Mouse (Mus musculus) MEL (cell line): ENCODE data around the gene Zfp536. TPM values are rescaled to one million over a fixed set of nuclear protein-coding genes. Genes with fewer than 3 reads are reported as not detected.

Experiments
- DNase-seq: peaks from one replicate; pipeline ENCODE4 v3.0.0; 2011; ENCODE audit warnings: low read depth, low spot score
- H3K27ac ChIP-seq: 2 replicates; pipeline ENCODE4 v1.5.1; 2012; ENCODE audit warnings: low read depth, mild to moderate bottlenecking, control low read depth, low read length, moderate library complexity; ENCODE audit not compliant: control insufficient read depth
- H3K27me3 ChIP-seq, 2 experiments: fragments of 150-350 bp in 1 of 2; sonication (generic) in 1 of 2; 2 replicates each; pipeline ENCODE4 v1.6.1; 2012; ENCODE audit warnings: low read length in 2 of 2, mild to moderate bottlenecking in 2 of 2, improper control_type of control experiment in 1 of 2, moderate library complexity in 1 of 2; ENCODE audit not compliant: insufficient read depth in 2 of 2, control insufficient read depth in 1 of 2
- H3K36me3 ChIP-seq, 2 experiments: 2 replicates each; pipeline ENCODE4 v1.6.1; 2012 to 2014; ENCODE audit warnings: low read length in 2 of 2, improper control_type of control experiment in 1 of 2, inconsistent platforms in 1 of 2, mild to moderate bottlenecking in 1 of 2; ENCODE audit not compliant: insufficient read depth in 2 of 2, control insufficient read depth in 1 of 2
- H3K4me1 ChIP-seq, 2 experiments: fragments of 150-350 bp in 1 of 2; sonication (generic) in 1 of 2; 2 replicates each; pipeline ENCODE4 v1.6.1; 2012; ENCODE audit warnings: low read length in 2 of 2, improper control_type of control experiment in 1 of 2, mild to moderate bottlenecking in 1 of 2; ENCODE audit not compliant: insufficient read depth in 2 of 2, control insufficient read depth in 1 of 2
- H3K4me3 ChIP-seq, 2 experiments: fragments of 150-350 bp in 1 of 2; sonication (generic) in 1 of 2; 2 replicates each; pipeline ENCODE4 v1.5.1; 2012; ENCODE audit warnings: low read depth in 2 of 2, low read length in 2 of 2, mild to moderate bottlenecking in 2 of 2, moderate library complexity in 2 of 2, control low read depth in 1 of 2, improper control_type of control experiment in 1 of 2; ENCODE audit not compliant: control insufficient read depth in 1 of 2, insufficient read depth in 1 of 2
- H3K79me2 ChIP-seq: 2 replicates; pipeline ENCODE4 v1.6.1; 2012; ENCODE audit warnings: mild to moderate bottlenecking, low read length, moderate library complexity; ENCODE audit not compliant: control insufficient read depth, poor library complexity, insufficient read depth
- H3K9ac ChIP-seq: 2 replicates; pipeline ENCODE4 v1.6.1; 2012; ENCODE audit warnings: low read depth, mild to moderate bottlenecking, control low read depth, low read length, moderate library complexity; ENCODE audit not compliant: control insufficient read depth, poor library complexity, severe bottlenecking
- H3K9me3 ChIP-seq: fragments of 150-350 bp; sonication (generic); replicated peaks from 2 replicates; pipeline ENCODE4 v1.6.1; 2012; ENCODE audit warnings: mild to moderate bottlenecking, low read length, improper control_type of control experiment, moderate library complexity; ENCODE audit not compliant: insufficient read depth
- CHD1 ChIP-seq: IDR thresholded peaks from 2 replicates; pipeline ENCODE4 v1.6.1; 2012; ENCODE audit warnings: low read depth, mild to moderate bottlenecking, inconsistent platforms, low read length, improper control_type of control experiment
- CHD2 ChIP-seq: IDR thresholded peaks from 2 replicates; pipeline ENCODE4 v1.6.1; 2011; ENCODE audit warnings: low read length, improper control_type of control experiment
- EP300 ChIP-seq, 2 experiments: IDR thresholded peaks; 2 replicates each; pipeline ENCODE4 v1.6.1; 2011; ENCODE audit warnings: improper control_type of control experiment in 2 of 2, low read length in 2 of 2, low read depth in 1 of 2, mild to moderate bottlenecking in 1 of 2
- ETS1 ChIP-seq: IDR thresholded peaks from 2 replicates; pipeline ENCODE4 v1.6.1; 2012; ENCODE audit warnings: low read depth, mild to moderate bottlenecking, inconsistent platforms, low read length, improper control_type of control experiment, moderate library complexity
- GABPA ChIP-seq: IDR thresholded peaks from 2 replicates; pipeline ENCODE4 v1.6.1; 2012; ENCODE audit warnings: low read depth, mild to moderate bottlenecking, inconsistent platforms, low read length, improper control_type of control experiment, moderate library complexity
- GATA1 ChIP-seq: IDR thresholded peaks from 2 replicates; pipeline ENCODE4 v1.6.1; 2011; ENCODE audit warnings: low read depth, low read length, improper control_type of control experiment
- HCFC1 ChIP-seq: IDR thresholded peaks from 2 replicates; pipeline ENCODE4 v1.6.1; 2012; ENCODE audit warnings: low read depth, mild to moderate bottlenecking, inconsistent platforms, low read length, improper control_type of control experiment, moderate library complexity
- JUND ChIP-seq: IDR thresholded peaks from 2 replicates; pipeline ENCODE4 v1.6.1; 2011; ENCODE audit warnings: low read depth, mild to moderate bottlenecking, improper control_type of control experiment, low read length
- KAT2A ChIP-seq: conservative IDR thresholded peaks from 2 replicates; pipeline ENCODE4 v1.6.1; 2012; ENCODE audit warnings: low read depth, low read length, improper control_type of control experiment, inconsistent platforms
- MAX ChIP-seq: IDR thresholded peaks from 2 replicates; pipeline ENCODE4 v1.6.1; 2011; ENCODE audit warnings: low read length, improper control_type of control experiment
- MAZ ChIP-seq: IDR thresholded peaks from 2 replicates; pipeline ENCODE4 v1.6.1; 2012; ENCODE audit warnings: low read depth, mild to moderate bottlenecking, inconsistent platforms, low read length, improper control_type of control experiment
- MEF2A ChIP-seq: IDR thresholded peaks from 2 replicates; pipeline ENCODE4 v1.6.1; 2014; ENCODE audit warnings: low read depth, mild to moderate bottlenecking, inconsistent platforms, low read length, improper control_type of control experiment; ENCODE audit not compliant: poor library complexity, insufficient replicate concordance, severe bottlenecking; ENCODE audit errors: extremely low read depth
- MXI1 ChIP-seq: IDR thresholded peaks from 2 replicates; pipeline ENCODE4 v1.6.1; 2011; ENCODE audit warnings: mild to moderate bottlenecking, low read depth, low read length, improper control_type of control experiment
- MYB ChIP-seq: IDR thresholded peaks from 2 replicates; pipeline ENCODE4 v1.6.1; 2011; ENCODE audit warnings: mild to moderate bottlenecking, low read depth, low read length, improper control_type of control experiment
- MYC ChIP-seq: IDR thresholded peaks from 2 replicates; pipeline ENCODE4 v1.6.1; 2011; ENCODE audit warnings: low read depth, mild to moderate bottlenecking, low read length, improper control_type of control experiment, moderate library complexity
- NRF1 ChIP-seq: IDR thresholded peaks from 2 replicates; pipeline ENCODE4 v1.6.1; 2014; ENCODE audit warnings: low read depth, mild to moderate bottlenecking, inconsistent platforms, low read length, improper control_type of control experiment, moderate library complexity; ENCODE audit not compliant: poor library complexity, insufficient read depth, severe bottlenecking
- POLR2AphosphoS2 ChIP-seq: IDR thresholded peaks from 2 replicates; pipeline ENCODE4 v1.6.1; 2011; ENCODE audit warnings: low read length, improper control_type of control experiment
- RAD21 ChIP-seq: IDR thresholded peaks from 2 replicates; pipeline ENCODE4 v1.6.1; 2011; ENCODE audit warnings: mild to moderate bottlenecking, low read depth, low read length, improper control_type of control experiment
- RCOR1 ChIP-seq: IDR thresholded peaks from 2 replicates; pipeline ENCODE4 v1.6.1; 2012; ENCODE audit warnings: low read depth, mild to moderate bottlenecking, inconsistent platforms, low read length, improper control_type of control experiment
- SMC3 ChIP-seq: IDR thresholded peaks from 2 replicates; pipeline ENCODE4 v1.6.1; 2011; ENCODE audit warnings: low read depth, low read length, improper control_type of control experiment
- TAL1 ChIP-seq: IDR thresholded peaks from 2 replicates; pipeline ENCODE4 v1.6.1; 2012; ENCODE audit warnings: mild to moderate bottlenecking, inconsistent platforms, low read length, moderate library complexity, mixed read lengths
- TCF12 ChIP-seq: IDR thresholded peaks from 2 replicates; pipeline ENCODE4 v1.6.1; 2014; ENCODE audit warnings: low read depth, mild to moderate bottlenecking, inconsistent platforms, low read length, improper control_type of control experiment, moderate library complexity
- UBTF ChIP-seq: IDR thresholded peaks from 2 replicates; pipeline ENCODE4 v1.6.1; 2012; ENCODE audit warnings: low read depth, mild to moderate bottlenecking, inconsistent platforms, low read length, improper control_type of control experiment, moderate library complexity, borderline replicate concordance; ENCODE audit not compliant: insufficient read depth
- USF1 ChIP-seq: IDR thresholded peaks from 2 replicates; pipeline ENCODE4 v1.6.1; 2014; ENCODE audit warnings: low read depth, mild to moderate bottlenecking, inconsistent platforms, low read length, improper control_type of control experiment, moderate library complexity
- USF2 ChIP-seq, 2 experiments: IDR thresholded peaks; 2 replicates each; pipeline ENCODE4 v1.6.1; 2011 to 2012; ENCODE audit warnings: improper control_type of control experiment in 2 of 2, low read length in 2 of 2, borderline replicate concordance in 1 of 2, inconsistent platforms in 1 of 2, low read depth in 1 of 2, mild to moderate bottlenecking in 1 of 2; ENCODE audit not compliant: insufficient read depth in 1 of 2
- ZKSCAN1 ChIP-seq: IDR thresholded peaks from 2 replicates; pipeline ENCODE4 v1.6.1; 2012; ENCODE audit warnings: low read depth, mild to moderate bottlenecking, inconsistent platforms, low read length, improper control_type of control experiment, moderate library complexity
- ZMIZ1 ChIP-seq: IDR thresholded peaks from 2 replicates; pipeline ENCODE4 v1.6.1; 2012; ENCODE audit warnings: low read depth, mild to moderate bottlenecking, inconsistent platforms, low read length, improper control_type of control experiment, moderate library complexity
- ZNF384 ChIP-seq: IDR thresholded peaks from 2 replicates; pipeline ENCODE4 v1.6.1; 2012; ENCODE audit warnings: low read depth, mild to moderate bottlenecking, inconsistent platforms, low read length, improper control_type of control experiment
- polyA plus RNA-seq, 2 experiments: library from polyadenylated mRNA; stranded (reverse) in 1 of 2; unstranded in 1 of 2; fragments of >175 nt in 1 of 2; fragments of >200 nt in 1 of 2; gene quantifications; 2 replicates each; pipeline versions ENCODE4 v1.2.1 to v1.2.4; 2012; ENCODE audit warnings: low replicate concordance in 2 of 2, low read depth in 1 of 2; ENCODE audit not compliant: insufficient read length in 2 of 2, insufficient read depth in 1 of 2, missing spikeins in 1 of 2
- total RNA-seq: library from RNA; depleted of rRNA; stranded (reverse); fragments of 300-350 nt; gene quantifications from 2 replicates; pipeline ENCODE4 v1.2.3, GENCODE M21; 2012

Zfp536 gene
- total and polyA plus RNA-seq, 3 experiments = not detected

DNA sequence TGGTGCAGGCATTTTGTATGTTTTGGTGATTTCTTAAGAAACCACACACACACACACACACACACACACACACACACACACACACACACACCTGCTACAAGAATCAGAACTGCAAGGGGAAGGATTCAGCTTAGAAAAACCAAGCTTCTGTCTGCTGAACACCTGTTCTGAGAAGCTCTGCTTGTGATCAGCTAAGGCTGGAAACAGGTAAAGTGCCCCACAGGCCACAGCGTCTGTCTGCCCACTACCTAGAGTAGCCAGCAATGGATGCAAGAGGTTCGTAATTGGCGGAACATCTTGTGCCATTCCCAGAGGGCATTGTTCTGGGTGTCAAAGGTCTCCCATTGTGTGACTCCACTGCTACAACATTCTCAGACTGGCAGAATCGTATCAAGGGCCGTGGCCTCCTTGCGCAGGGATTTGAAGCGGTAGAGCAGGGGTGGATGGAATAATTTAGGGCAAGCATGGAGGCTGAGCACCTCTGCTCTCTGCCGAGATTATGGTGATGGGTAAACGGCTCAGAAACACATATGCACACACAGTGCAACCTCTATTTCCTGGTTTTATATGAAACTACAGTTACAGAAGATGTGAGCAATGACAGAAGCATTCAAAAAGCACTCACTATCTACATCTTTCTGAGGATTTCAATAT, 170.4 kb downstream of the Zfp536 start:
- H3K27me3 ChIP-seq = no peaks in the 10 kb centered on the region
- no peak overlapping the region for H3K4me3 ChIP-seq
- no peak overlapping the region for H3K27ac ChIP-seq
- TF ChIP-seq TCF12 (no peak), RCOR1 (no peak), MYC (no peak), GABPA (no peak), ZNF384 (no peak), ZMIZ1 (no peak), NRF1 (no peak), ZKSCAN1 (no peak), GATA1 (no peak), MYB (no peak), MAZ (no peak), UBTF (no peak), SMC3 (no peak), HCFC1 (no peak), MAX (no peak), USF2 (IDR thresholded peaks at IDR 0.05; ENCODE audit: borderline replicate concordance in 1 of 2, insufficient read depth in 1 of 2, low read depth in 1 of 2, low read length in 2 of 2) (no peak), KAT2A (no peak)
- no peaks in the 10 kb centered on the region for H3K79me2 ChIP-seq
- DNase-seq = no peak
- H3K9ac ChIP-seq = no peak overlapping the region
- H3K36me3 ChIP-seq = no peaks in the 10 kb centered on the region
- H3K9me3 ChIP-seq = no peaks in the 10 kb centered on the region
- H3K4me1 ChIP-seq = no peaks in the 10 kb centered on the region

DNA sequence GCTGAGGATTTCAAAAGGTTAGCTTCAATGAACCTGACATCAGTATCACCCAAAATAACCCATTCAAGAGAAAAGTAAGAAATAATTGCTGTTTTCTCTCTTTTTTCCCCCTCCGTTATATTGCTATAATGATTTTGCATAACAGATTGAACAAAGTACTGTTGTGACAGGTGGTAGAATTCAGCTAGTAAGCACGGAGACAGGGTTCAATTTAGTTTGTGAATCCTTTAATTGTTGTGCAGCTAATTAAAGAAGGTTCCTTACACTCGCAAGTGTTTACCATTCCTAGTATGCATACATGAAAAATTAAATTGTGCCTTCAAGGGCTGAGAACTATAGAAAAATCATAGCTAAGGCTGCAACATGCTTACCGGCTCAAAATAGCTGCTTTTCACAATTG, 173.1 kb downstream of the Zfp536 start:
- no peak for DNase-seq
- H3K27me3 ChIP-seq = no peaks in the 10 kb centered on the region
- H3K27ac ChIP-seq = no peak overlapping the region
- H3K4me3 ChIP-seq = no peak overlapping the region
- H3K9ac ChIP-seq = no peak overlapping the region
- H3K79me2 ChIP-seq = no peaks in the 10 kb centered on the region
- H3K4me1 ChIP-seq = no peaks in the 10 kb centered on the region
- H3K36me3 ChIP-seq = no peaks in the 10 kb centered on the region
- no peaks in the 10 kb centered on the region for H3K9me3 ChIP-seq
- no peak for TF ChIP-seq MYC
- TF ChIP-seq EP300 (IDR thresholded peaks at IDR 0.05; ENCODE audit: low read depth in 1 of 2, low read length in 2 of 2) = no peak
- no peak for TF ChIP-seq USF1
- TF ChIP-seq CHD2 = no peak
- TF ChIP-seq RAD21 = no peak
- TF ChIP-seq GATA1 = no peak
- no peak for TF ChIP-seq ETS1
- no peak for TF ChIP-seq GABPA
- TF ChIP-seq MEF2A = no peak
- no peak for TF ChIP-seq HCFC1
- TF ChIP-seq NRF1 = no peak
- no peak for TF ChIP-seq MXI1
- TF ChIP-seq MAZ = no peak
- no peak for TF ChIP-seq MAX
- no peak for TF ChIP-seq CHD1
- TF ChIP-seq JUND = no peak
- no peak for TF ChIP-seq TAL1
- TF ChIP-seq POLR2AphosphoS2 = no peak
